Mouse (Mus musculus) layer of hippocampus, adult 2 months (tissue): ENCODE results near the gene Aaas. TPM values are rescaled to one million over a fixed set of nuclear protein-coding genes. Genes with fewer than 3 reads are reported as not detected.
A peak's percentile ranks its signal among the peaks of the same experiment; 100 is the strongest.
"Not testable (repeated sequence)": the region's sequence is repeated elsewhere in the genome, so short reads cannot be mapped to it uniquely, and the experiment has no call there.

Source experiments
- DNase-seq, 2 experiments: peaks; one replicate each; pipeline ENCODE4 v3.0.0; 2022; ENCODE audit warnings: low spot score in 2 of 2
- H3K27ac ChIP-seq: fragments of 200-600 bp; 2 replicates; pipeline ENCODE4 v1.8.1; 2022
- H3K4me3 ChIP-seq: fragments of 200-600 bp; 2 replicates; pipeline ENCODE4 v1.8.1; 2022; ENCODE audit warnings: mild to moderate bottlenecking
- CTCF ChIP-seq: fragments of 200-600 bp; conservative IDR thresholded peaks from 2 replicates; pipeline ENCODE4 v1.8.1; 2022; ENCODE audit warnings: antibody characterized with exemption, mild to moderate bottlenecking, moderate library complexity
- total RNA-seq, 2 experiments: library from RNA; stranded (reverse); gene quantifications; 2 replicates each; pipeline ENCODE4 v1.2.3; 2021

The Aaas gene
- total RNA-seq, 2 experiments from 2014 or later, result 24.5 to 26.5 TPM

DNA sequence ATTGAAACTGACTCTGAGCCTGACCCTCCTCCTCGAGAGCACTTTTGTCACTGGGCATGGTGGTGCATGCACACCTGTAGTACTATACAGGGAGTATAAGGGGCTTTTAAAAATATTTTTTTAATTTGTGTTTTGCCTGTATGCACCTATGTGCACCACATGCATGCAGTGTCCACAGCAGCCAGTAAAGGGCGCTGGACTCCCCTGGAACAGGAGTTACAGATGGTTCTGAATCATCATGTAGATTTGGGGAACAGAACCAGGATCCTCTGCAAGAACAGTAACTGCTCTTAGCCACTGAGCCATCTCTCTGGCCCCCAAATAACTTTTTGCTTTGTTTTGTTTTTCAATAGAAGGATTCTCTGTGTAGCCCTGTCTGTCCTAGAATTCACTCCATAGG is 1.6 kb upstream of the Aaas start:
- peak; percentile 40 for TF ChIP-seq CTCF
- DNase-seq, result no peak
- Histone ChIP-seq H3K4me3 (no peak overlapping the region), H3K27ac (no peak overlapping the region)

DNA sequence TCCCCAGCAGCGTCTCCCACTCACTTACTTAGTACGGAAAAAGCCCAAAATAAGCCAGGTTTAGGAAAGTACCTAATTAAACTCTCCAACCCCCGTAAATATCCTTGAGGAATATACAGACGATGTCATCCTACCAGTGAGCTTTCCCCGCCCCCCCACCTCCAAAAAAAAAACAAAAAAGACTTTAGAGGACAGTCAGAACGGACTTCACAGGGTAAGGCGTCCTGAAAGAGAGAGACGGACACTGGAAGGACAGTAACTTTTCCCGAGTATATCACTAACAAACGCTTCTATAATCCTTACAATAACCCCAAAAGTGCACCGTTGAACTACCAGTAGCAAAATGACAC is 346 bp upstream of the Aaas start:
- peak overlapping the region; percentile 89 for H3K27ac ChIP-seq
- TF ChIP-seq CTCF, result no peak; the same call in 1 of the 2 replicates
- H3K4me3 ChIP-seq, result peak overlapping the region; percentile 72
- no peak for DNase-seq

DNA sequence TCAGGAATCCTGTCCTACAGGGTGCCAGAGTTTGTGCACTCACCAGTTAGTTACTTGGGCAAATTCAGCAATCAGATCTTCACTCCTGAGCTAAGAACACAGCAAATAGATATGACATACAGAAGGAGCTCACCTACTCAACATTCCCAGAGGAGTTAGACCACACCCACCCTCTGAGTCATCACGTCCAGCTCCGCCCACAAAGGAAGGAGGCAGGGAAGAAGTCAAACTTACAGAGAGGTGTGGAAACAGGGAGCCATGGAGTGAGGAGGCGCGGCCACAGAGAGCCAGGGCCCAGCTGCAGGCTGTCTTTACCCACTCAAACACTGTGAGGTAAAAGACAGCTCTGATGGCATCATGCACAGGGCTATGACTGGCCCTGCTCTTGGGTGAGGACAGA is 4.1 kb downstream of the Aaas start:
- no peak for DNase-seq
- H3K4me3 ChIP-seq, result no peak overlapping the region
- no peak for TF ChIP-seq CTCF
- H3K27ac ChIP-seq, result no peak overlapping the region

DNA sequence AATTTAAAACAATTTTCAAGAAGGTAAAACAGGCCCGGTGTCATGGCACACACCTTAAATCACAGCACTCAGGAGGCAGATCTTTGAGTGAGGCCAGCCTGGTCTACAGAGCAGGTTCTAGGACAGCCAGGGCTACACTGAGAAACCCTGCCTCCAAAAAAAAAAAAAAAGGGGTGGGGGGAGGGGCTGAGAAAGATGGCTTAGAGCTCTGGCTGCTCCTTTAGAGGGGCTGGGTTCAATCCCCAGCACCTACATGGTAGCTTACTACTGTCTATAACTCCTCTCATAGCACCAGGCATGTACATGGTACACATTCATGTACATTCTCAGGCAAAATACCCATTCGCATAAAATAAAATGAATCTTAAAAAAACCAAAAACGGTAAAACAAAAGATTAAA is 6.1 kb downstream of the Aaas start:
- no peak for DNase-seq
- Histone ChIP-seq H3K4me3 (no peak overlapping the region), H3K27ac (no peak overlapping the region)
- no peak for TF ChIP-seq CTCF

GRCm38 (mm10) chr15:102341580-102341979 is 9.0 kb downstream of the Aaas start:
- peak in 1 of 2 experiments; percentile 35 for DNase-seq
- TF ChIP-seq CTCF, result peak; percentile 85
- Histone ChIP-seq H3K27ac (no peak overlapping the region), H3K4me3 (no peak overlapping the region)

DNA sequence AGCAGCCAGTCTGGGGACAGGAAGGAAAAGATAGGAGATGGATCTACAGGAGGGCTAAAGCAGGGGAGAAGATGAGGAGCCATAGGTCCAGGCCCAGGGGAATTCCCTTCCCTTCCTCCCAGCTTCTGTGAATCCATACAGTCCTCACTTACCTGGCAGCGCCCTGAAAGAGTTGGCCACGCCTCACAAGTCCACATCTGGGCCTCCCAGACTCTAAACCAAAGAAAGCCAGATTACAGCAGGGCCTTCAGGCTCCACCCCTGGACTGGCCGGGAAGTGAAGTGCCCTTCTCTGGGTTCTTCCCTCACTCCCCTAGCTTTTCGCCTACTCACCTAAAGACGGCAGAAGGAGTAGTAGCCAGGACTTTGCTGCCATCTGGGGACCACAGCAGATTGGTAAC is 11.0 kb downstream of the Aaas start:
- H3K4me3 ChIP-seq, result no peak overlapping the region
- DNase-seq, result no peak
- no peak overlapping the region for H3K27ac ChIP-seq
- no peak for TF ChIP-seq CTCF

GRCm38 (mm10) chr15:102336946-102337345 is 13.6 kb downstream of the Aaas start:
- DNase-seq, result no peak
- no peak overlapping the region for H3K4me3 ChIP-seq
- no peak for TF ChIP-seq CTCF
- no peak overlapping the region for H3K27ac ChIP-seq

- not testable (repeated sequence) for H3K27ac ChIP-seq, DNase-seq, H3K4me3 ChIP-seq
- peak; percentile 55 for TF ChIP-seq CTCF
These were observed 14.6 kb downstream of the Aaas start for GRCm38 (mm10) chr15:102335925-102336324.

DNA sequence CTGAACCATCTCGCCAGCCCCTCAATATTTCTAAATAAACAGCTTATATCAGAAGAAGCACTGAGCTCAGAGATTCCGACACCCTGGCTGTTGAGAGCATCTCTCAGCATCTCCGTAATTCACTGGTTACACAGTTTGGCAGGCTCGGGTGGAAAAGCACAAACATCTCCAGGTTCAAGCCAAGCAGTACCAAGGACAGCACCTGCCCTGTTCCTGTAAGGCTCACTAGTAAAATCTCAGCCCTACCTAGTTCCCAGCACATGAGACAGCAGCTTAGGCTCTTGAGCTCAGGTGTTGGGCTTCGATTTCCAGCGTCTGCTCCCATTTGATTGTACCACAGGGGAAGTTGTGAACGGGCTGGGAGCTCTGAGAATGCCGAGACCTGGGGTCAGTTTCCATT is 15.3 kb downstream of the Aaas start:
- Histone ChIP-seq H3K4me3 (no peak overlapping the region), H3K27ac (no peak overlapping the region)
- DNase-seq, result no peak
- no peak for TF ChIP-seq CTCF

DNA sequence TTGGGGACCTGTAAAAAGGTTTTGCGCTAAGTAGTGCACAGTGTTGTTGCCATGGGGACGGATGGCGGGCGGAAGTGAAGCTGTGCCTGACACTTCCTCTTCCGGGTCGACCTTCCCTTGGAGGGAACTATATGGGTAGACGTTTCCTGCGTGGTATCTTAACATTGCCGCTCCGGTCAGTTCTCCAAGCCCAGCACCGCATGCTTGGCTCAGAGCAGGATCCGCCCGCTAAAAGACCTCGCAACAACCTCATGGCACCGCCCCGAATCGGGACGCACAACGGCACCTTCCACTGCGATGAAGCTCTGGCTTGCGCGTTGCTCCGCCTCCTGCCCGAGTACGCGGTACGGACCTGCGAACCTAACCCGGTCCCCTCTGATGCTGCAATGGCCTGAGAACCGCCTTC is 19.0 kb downstream of the Aaas start, which contains the start of gene Myg1:
Gene Myg1, plus strand, starts transcription at position 100 of the 406 bp plus-strand sequence.
- no peak for TF ChIP-seq CTCF

GRCm38 (mm10) chr15:102326892-102327291 is 23.7 kb downstream of the Aaas start:
- TF ChIP-seq CTCF, result no peak
- peak overlapping the region; percentile 71 for H3K4me3 ChIP-seq

More for the DNA sequence above, 19.0 kb downstream of the Aaas start, which contains the start of gene Myg1:
- Histone ChIP-seq H3K4me3 (peak within 1 kb of the TSS; percentile 64), H3K27ac (peak within 1 kb of the TSS; percentile 83)
- peak; percentile 85 to 89 for DNase-seq

DNA sequence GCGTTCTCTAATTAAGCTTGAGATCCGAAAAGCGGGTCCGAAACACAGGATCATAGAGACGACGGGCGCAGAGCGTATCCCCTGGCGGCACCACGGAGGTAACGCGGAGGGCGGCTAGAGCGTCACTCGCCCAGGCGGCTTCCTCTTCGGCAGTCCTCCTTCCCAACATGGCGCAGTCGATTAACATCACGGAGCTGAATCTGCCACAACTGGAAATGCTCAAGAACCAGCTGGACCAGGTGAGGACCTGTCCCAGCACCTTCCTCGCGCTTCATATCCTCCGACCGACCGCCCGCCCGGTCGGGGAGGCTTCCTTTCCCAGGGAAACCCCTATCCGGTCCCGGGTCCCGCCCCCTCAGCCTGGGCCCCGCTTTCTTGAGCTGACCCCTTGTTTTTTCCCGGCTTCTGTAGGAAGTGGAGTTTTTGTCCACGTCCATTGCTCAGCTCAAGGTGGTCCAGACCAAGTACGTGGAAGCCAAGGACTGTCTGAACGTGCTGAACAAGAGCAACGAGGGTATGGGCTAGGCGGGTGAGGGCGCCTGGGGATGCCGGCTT is 24.5 kb downstream of the Aaas start, which contains the start of gene Pfdn5:
Gene Pfdn5, plus strand, starts transcription at position 95 of the 555 bp plus-strand sequence.
- peak; percentile 77 for TF ChIP-seq CTCF
- H3K27ac ChIP-seq, result peak within 1 kb of the TSS; percentile 87
- peak within 1 kb of the TSS; percentile 71 for H3K4me3 ChIP-seq
- DNase-seq, result peak; percentile 88 to 90

More at GRCm38 (mm10) chr15:102326892-102327291, 23.7 kb downstream of the Aaas start:
- H3K27ac ChIP-seq, result peak overlapping the region; percentile 87; the same call in 1 of the 2 replicates
- DNase-seq, result no peak

- H3K27ac ChIP-seq, result peak overlapping the region; percentile 77
- peak; percentile 47 for TF ChIP-seq CTCF
- peak overlapping the region; percentile 43 for H3K4me3 ChIP-seq
- DNase-seq, result no peak
These were observed 25.7 kb downstream of the Aaas start for GRCm38 (mm10) chr15:102324654-102325473.

DNA sequence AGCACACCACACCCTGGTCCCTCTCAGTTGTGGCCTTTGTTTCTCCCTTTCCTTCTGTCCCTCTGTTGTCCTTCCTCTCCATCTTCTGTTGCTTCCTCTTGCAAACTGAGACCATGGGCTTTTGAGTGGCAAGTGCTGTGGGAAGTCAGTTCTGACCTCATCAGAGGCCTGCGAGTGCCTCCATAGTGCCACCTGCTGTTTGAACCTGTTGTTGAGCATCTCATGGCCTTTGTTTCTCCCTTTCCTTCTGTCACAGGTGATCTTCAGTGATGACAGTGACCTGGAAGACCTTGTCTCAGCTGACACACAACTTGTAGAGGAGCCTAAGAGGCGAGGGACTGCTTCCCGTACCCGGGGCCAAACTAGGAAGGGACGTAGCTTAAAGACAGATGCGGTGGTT is 34.3 kb downstream of the Aaas start:
- peak; percentile 89 for TF ChIP-seq CTCF
- DNase-seq, result peak; percentile 49 to 73
- no peak overlapping the region for H3K4me3 ChIP-seq
- 0 out of 2 replicates have a peak overlapping the region, but pooled peaks have one; percentile 28 for H3K27ac ChIP-seq
